ENCODE assay signal across 8 mouse cellular contexts in the genomic region with DNA sequence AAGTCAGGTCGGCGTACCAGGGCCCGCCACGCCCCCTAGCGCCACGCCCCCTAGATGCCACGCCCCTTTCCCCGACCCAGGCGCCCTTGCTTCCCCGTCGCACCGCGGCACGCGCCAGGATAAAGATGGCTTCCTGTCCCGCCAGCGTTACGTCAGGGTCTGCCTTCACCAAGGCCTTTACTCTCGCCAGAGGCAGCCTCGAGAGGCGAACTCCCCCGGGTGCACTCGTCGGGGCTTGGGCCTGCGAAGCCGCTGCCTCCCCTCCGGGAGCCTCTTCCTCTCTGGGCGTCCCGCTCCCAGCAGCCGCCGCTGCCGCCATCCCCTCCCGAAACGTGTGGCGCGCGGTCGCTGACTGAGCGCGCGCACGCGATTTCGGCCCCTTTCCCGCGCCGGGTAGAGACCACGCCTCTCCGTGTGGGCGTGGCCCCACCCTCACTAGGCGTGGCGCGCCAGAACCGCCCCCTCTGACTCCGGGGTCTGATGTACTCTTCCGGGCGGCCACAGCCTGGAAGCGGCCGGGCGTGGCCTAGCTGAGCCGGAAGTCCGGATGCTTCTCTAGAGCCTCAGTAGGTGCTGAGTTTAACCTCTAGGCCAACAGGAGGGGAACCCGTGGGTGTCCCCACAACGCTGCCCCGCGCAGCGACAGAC. TPM values are rescaled to one million over a fixed set of nuclear protein-coding genes. Genes with fewer than 3 reads are reported as not detected.
DNase-seq lines count a peak whose midpoint lies in the region; ATAC-seq lines count a peak whose summit lies in the region.

No protein-coding gene starts in this region.

- H3K27me3 ChIP-seq in forebrain, embryonic 10.5 days (ENCODE audit: poor library complexity, severe bottlenecking) = no peaks in the 10 kb centered on the region
- no peaks in the 10 kb centered on the region for H3K27me3 ChIP-seq in heart, embryonic 16.5 days (ENCODE audit: control insufficient read depth, insufficient read depth, low read length)
- H3K27me3 ChIP-seq in liver, embryonic 15.5 days = no peaks in the 10 kb centered on the region
- H3K27me3 ChIP-seq in neural tube, embryonic 12.5 days (replicated peaks) = no peaks in the 10 kb centered on the region

- peaks cover 32% of the 10 kb centered on the region for H3K4me1 ChIP-seq in forebrain, embryonic 10.5 days
- H3K4me1 ChIP-seq in heart, embryonic 16.5 days (ENCODE audit: control insufficient read depth, insufficient read depth, low read length) = peaks cover 4% of the 10 kb centered on the region
- peaks cover 23% of the 10 kb centered on the region for H3K4me1 ChIP-seq in liver, embryonic 15.5 days (replicated peaks)
- H3K4me1 ChIP-seq in neural tube, embryonic 12.5 days = 0 out of 2 replicates have a peak, but pooled peaks cover 3% of the 10 kb centered on the region

- DNase-seq in c-Kit-negative CD71-positive TER-119-positive erythroid progenitor cells, embryonic 14.5 days (ENCODE audit: low read depth, low spot score) = peak; percentile 89
- peak; percentile 94 for DNase-seq in forebrain, embryonic 10.5 days (ENCODE audit: extremely low spot score, low spot score)
- DNase-seq in kidney, postnatal 36 days = peak; percentile 95 to 97
- peak; percentile 84 for DNase-seq in telencephalon, adult 2 months (ENCODE audit: low read depth, low spot score)

- peak overlapping the region; percentile 74 for H3K4me3 ChIP-seq in forebrain, embryonic 10.5 days
- H3K4me3 ChIP-seq in heart, embryonic 16.5 days (ENCODE audit: low read length) = peak overlapping the region; percentile 73
- H3K4me3 ChIP-seq in liver, embryonic 15.5 days (replicated peaks) = peak overlapping the region; percentile 81
- H3K4me3 ChIP-seq in neural tube, embryonic 12.5 days = peak overlapping the region; percentile 52

- H3K9me3 ChIP-seq in forebrain, embryonic 10.5 days = no peaks in the 10 kb centered on the region
- no peaks in the 10 kb centered on the region for H3K9me3 ChIP-seq in heart, embryonic 16.5 days (replicated peaks; ENCODE audit: control insufficient read depth, low read length)
- no peaks in the 10 kb centered on the region for H3K9me3 ChIP-seq in liver, embryonic 15.5 days (replicated peaks)
- no peaks in the 10 kb centered on the region for H3K9me3 ChIP-seq in neural tube, embryonic 12.5 days

- H3K9ac ChIP-seq in heart, embryonic 16.5 days (ENCODE audit: low read length) = peak overlapping the region; percentile 82
- H3K9ac ChIP-seq in liver, embryonic 15.5 days = peak overlapping the region; percentile 74
- H3K9ac ChIP-seq in neural tube, embryonic 12.5 days = peak overlapping the region; percentile 64

- H3K36me3 ChIP-seq in forebrain, embryonic 10.5 days (replicated peaks) = peaks cover 39% of the 10 kb centered on the region
- no peaks in the 10 kb centered on the region for H3K36me3 ChIP-seq in heart, embryonic 16.5 days (ENCODE audit: control insufficient read depth, insufficient read depth)
- peaks cover 12% of the 10 kb centered on the region; the same call in 1 of the 2 replicates for H3K36me3 ChIP-seq in liver, embryonic 15.5 days (replicated peaks)
- H3K36me3 ChIP-seq in neural tube, embryonic 12.5 days = no peaks in the 10 kb centered on the region

- H3K4me2 ChIP-seq in heart, embryonic 16.5 days (ENCODE audit: low read depth, low read length) = peak overlapping the region; percentile 68
- H3K4me2 ChIP-seq in liver, embryonic 15.5 days = peak overlapping the region; percentile 90
- peak overlapping the region; percentile 61 for H3K4me2 ChIP-seq in neural tube, embryonic 12.5 days (replicated peaks)

- peak overlapping the region; percentile 97 for H3K27ac ChIP-seq in forebrain, embryonic 10.5 days
- peak overlapping the region; percentile 93 for H3K27ac ChIP-seq in heart, embryonic 16.5 days (ENCODE audit: low read length)
- H3K27ac ChIP-seq in liver, embryonic 15.5 days (replicated peaks) = peak overlapping the region; percentile 89
- H3K27ac ChIP-seq in neural tube, embryonic 12.5 days = peak overlapping the region; percentile 69

- peak; percentile 94 for ATAC-seq in CD4-positive, CD25-positive, alpha-beta regulatory T cell, adult 4 months
- ATAC-seq in heart, embryonic 16.5 days (replicated peaks; ENCODE audit: extremely low read depth, insufficient read depth, low FRiP score) = peak; percentile 100
- peak; percentile 94 for ATAC-seq in liver, embryonic 15.5 days (ENCODE audit: insufficient read depth)
- ATAC-seq in neural tube, embryonic 12.5 days (ENCODE audit: low FRiP score, low read depth) = peak; percentile 99

- under 1% methylated on average over 67 of the region's 67 CpGs for WGBS in forebrain, embryonic 10.5 days
- WGBS in heart, embryonic 16.5 days = under 1% methylated on average over 67 of the region's 67 CpGs
- WGBS in liver, embryonic 15.5 days (ENCODE audit: insufficient replicate concordance) = under 1% methylated on average over 67 of the region's 67 CpGs
- WGBS in neural tube, embryonic 12.5 days = 1% methylated on average over 67 of the region's 67 CpGs

RNA-seq across cellular contexts. Expression of a gene that starts 52.5 kb away (rescaled TPM):
- polyA plus RNA-seq in CD4-positive, CD25-positive, alpha-beta regulatory T cell, adult 4 months (2017; shearing (Covaris generic)) = 10 to 100 TPM; 42.8 to 72.2 TPM
- 92.5 and 99.7 TPM in 2 replicates for polyA plus RNA-seq in forebrain, embryonic 10.5 days (2016; fragmentation: Nextera tagmentation; extraction: Ambion mirVana)
- 81.5 and 90.4 TPM in 2 replicates for polyA plus RNA-seq in heart, embryonic 16.5 days (2015; fragmentation: Nextera tagmentation; extraction: Ambion mirVana)
- polyA plus RNA-seq in liver, embryonic 15.5 days (2015; fragmentation: Nextera tagmentation; extraction: Ambion mirVana) = 44.9 and 50.5 TPM in 2 replicates
- polyA plus RNA-seq in neural tube, embryonic 12.5 days (2016; fragmentation: Nextera tagmentation; extraction: Ambion mirVana) = 102 and 106 TPM in 2 replicates

Comparison
In these comparisons a context has a peak if more than half of its experiments do, and no peak if none do; other contexts are left out.
1. Peak in every context shown above with its lines: DNase-seq, ATAC-seq, H3K4me3 ChIP-seq and H3K27ac ChIP-seq.